Mouse (Mus musculus) left cerebral cortex, adult 9 months (tissue): ENCODE data around the gene 4933428G20Rik.

ENCODE experiments used
- DNase-seq, 2 experiments: peaks; one replicate each; pipeline ENCODE4 v3.0.0; 2022; ENCODE audit warnings: low spot score in 2 of 2

4933428G20Rik gene

GRCm38 (mm10) chr11:97463166-97463565 is 37.0 kb downstream of the 4933428G20Rik start:
- no peak for DNase-seq

- no peak for DNase-seq
These were observed 37.6 kb downstream of the 4933428G20Rik start for GRCm38 (mm10) chr11:97462538-97462937.

- no peak for DNase-seq
These were observed 38.8 kb downstream of the 4933428G20Rik start for GRCm38 (mm10) chr11:97461307-97461820.

- no peak for DNase-seq
These were observed 43.0 kb downstream of the 4933428G20Rik start for GRCm38 (mm10) chr11:97457120-97457519.

GRCm38 (mm10) chr11:97451625-97452024 is 48.5 kb downstream of the 4933428G20Rik start:
- no peak for DNase-seq

- peak in 1 of 2 experiments; percentile 62 for DNase-seq
These were observed 49.7 kb downstream of the 4933428G20Rik start for GRCm38 (mm10) chr11:97450305-97450922.

GRCm38 (mm10) chr11:97449601-97450293 is 50.4 kb downstream of the 4933428G20Rik start:
- DNase-seq, result peak in 1 of 2 experiments; percentile 71

GRCm38 (mm10) chr11:97448611-97449394 is 51.3 kb downstream of the 4933428G20Rik start:
- no peak for DNase-seq

- DNase-seq, result no peak
These were observed 52.2 kb downstream of the 4933428G20Rik start for GRCm38 (mm10) chr11:97447979-97448378.

GRCm38 (mm10) chr11:97445999-97446511 is 54.1 kb downstream of the 4933428G20Rik start:
- DNase-seq, result no peak

- DNase-seq, result no peak
These were observed 54.5 kb downstream of the 4933428G20Rik start for GRCm38 (mm10) chr11:97445596-97445995.

GRCm38 (mm10) chr11:97442891-97443675 is 57.1 kb downstream of the 4933428G20Rik start:
- DNase-seq, result no peak

- DNase-seq, result no peak
These were observed 58.4 kb downstream of the 4933428G20Rik start for GRCm38 (mm10) chr11:97441658-97442125.

GRCm38 (mm10) chr11:97441036-97441657 is 59.0 kb downstream of the 4933428G20Rik start:
- DNase-seq, result peak in 1 of 2 experiments; percentile 55
